Mouse (Mus musculus) skeletal muscle tissue, adult 2 months (tissue): ENCODE data around the gene Olfr15.
A peak's percentile ranks its signal among the peaks of the same experiment; 100 is the strongest.

Experiments
- DNase-seq: peaks from one replicate; pipeline ENCODE4 v3.0.0-alpha.2; 2012; ENCODE audit warnings: low read depth, low spot score

The Olfr15 gene

DNA sequence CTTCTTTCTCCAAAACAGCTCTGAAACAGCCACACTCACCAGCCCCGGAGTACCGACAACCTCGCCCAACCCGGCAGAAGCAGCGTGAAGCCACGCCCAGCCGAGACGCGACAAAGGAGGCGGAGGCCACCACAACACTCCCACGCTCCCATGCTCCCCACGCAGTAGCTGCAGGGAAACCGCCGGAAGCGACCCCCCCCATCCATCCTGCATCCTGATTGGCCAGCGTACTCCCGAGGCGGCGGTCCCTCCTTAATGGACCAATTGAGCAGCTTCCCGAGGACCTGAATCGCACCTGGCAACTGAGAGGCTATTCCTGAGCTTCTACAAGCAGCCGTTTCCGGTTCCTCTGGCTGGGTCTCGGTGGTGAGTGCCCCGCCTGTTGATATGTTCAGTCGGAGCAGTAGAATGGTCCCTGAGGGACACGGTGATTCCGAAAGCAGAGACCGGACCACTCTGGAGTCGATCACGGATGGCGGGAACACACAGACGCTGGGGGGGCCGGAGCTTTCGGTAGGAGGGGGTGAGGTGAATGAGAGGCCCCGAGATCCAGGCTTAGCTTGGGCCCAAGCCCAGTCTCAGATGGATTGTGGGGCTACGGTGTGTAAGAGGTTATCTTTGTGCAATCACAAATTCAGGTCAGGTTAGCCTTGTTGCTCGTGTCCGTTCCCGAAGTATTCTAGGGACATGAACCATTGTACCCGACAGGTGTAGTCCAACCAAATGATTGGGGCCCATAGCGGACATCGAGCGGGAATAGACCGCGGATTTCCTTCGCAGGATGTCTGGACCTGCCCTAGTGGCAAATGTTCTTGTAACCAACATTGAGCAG, 41.8 kb downstream of the Olfr15 start, which contains the start of gene Naa60:
Gene Naa60 (plus strand): TSS at position 160 of the 832 bp plus-strand sequence.
- peak; percentile 85 for DNase-seq

GRCm38 (mm10) chr16:3876346-3876745, 45.7 kb downstream of the Olfr15 start:
- DNase-seq: no peak

DNA sequence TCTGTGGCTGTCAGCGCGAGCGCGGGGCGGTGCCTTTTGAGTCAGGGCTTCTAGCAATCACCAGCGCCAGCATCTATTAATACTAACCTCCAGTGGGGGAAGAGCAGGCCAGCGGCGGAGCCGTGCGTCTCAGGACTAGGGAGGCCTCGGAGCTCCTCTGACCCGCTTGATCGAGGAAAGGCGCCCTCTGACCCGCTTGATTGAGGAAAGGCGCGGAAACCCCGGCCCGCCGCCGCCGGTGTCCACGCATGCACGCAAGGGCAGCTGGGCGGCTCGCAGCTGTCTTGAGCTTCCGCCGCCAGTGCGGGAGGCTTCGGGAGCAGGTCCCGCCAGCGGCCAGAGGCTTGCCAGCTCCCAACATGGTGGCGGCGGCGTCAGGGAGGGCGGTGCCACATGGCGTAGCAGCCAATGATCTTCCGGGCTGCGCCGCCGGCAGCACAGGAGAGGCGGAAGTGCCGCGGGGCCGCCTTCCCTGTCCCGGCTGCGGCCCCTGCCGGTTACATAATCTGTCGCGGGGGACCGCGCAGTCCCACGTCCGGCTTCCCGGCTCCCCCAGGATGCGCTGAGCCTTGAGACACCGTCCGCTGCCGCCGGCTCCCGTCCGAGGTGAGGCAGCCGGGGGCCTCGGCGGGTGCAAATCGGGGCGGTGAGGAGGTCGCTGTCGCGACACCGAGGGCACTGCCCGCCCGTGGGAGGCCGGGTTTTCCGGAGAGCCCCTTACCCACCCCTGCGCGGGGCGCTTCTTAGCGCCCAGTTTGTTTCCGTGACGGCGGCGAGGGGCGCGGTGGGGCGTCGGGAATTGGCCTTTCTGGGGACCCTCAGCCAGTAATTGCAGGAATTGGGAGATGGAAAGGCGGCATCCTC, 53.8 kb downstream of the Olfr15 start, which contains the start of the genes Zfp597 and Gm20695:
Gene Zfp597 (minus strand): TSS at position 361 of the 864 bp plus-strand sequence.
Gene Gm20695 (plus strand): TSS at position 448 of the 864 bp plus-strand sequence.
- peak; percentile 96 for DNase-seq

- DNase-seq: no peak
Observed at GRCm38 (mm10) chr16:3885065-3885670, 54.5 kb downstream of the Olfr15 start.

DNA sequence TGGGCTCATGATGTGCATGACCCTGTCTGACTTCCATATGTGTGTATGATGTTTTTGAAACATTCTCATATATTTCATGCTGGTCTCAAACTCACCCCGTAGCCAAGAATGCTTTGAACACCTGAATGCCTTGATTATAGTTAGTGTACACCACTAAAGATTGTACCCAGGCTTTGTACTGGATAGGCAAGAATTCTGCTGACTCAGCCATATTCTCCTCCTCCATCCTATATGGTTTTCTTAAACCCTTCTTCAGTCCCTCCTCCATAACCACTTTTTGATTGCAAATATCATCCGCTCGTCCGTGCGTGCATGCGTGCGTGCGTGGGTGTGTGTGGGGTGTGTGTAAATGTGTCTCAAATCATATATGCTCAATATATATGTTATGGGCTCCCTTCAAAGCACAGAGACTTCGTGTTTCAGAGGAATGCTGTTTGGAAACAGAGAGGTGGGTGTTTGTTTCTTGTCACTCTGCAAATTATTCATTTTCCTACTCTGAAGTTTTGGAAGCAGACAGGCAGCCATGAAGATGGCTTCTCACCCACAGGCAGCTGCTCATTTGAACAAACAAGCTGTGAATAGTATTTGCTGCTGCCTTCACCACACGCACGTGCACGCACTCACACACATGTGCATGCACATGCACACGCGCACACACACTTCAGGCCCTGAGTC, 61.1 kb downstream of the Olfr15 start:
- no peak for DNase-seq

GRCm38 (mm10) chr16:3893739-3894138, 63.1 kb downstream of the Olfr15 start:
- no peak for DNase-seq
